Mouse (Mus musculus) cerebellum, adult 2 months (tissue): Measurements from ENCODE around the gene Tmprss4.

Source experiments
- CTCF ChIP-seq: fragments of 200-500 bp; IDR thresholded peaks from 2 replicates; pipeline ENCODE4 v1.5.1; 2011; ENCODE audit warnings: low read depth, mild to moderate bottlenecking, control low read depth, low read length, moderate library complexity, borderline replicate concordance; ENCODE audit not compliant: insufficient read depth
- POLR2A ChIP-seq: fragments of 200-500 bp; IDR thresholded peaks from 2 replicates; pipeline ENCODE4 v1.6.1; 2011; ENCODE audit warnings: low read length, control low read depth, borderline replicate concordance; ENCODE audit not compliant: insufficient read depth

DNA sequence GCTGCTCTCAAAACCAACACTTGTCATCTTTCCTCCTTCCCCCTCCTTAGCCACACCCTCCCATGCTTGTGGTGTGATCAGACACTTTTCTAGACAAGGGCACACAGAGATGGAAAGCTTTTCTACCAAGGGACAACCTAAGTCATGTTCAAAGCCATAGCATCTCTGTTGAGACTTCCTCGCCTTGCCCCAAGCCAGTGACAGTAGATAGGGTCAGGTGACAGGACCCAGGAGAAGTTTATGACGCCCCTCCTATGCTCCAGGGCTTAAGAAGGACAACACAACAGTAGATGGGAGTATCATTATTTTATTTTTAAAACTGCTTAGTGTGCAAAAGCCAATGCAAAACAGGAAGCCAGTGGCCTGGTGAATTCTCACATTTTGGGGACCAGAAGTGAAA, 43.6 kb upstream of the Tmprss4 start:
- TF ChIP-seq POLR2A = no peak
- TF ChIP-seq CTCF = no peak
